Mouse (Mus musculus) splenic B cell, adult 2 months (primary cell): ENCODE data around the gene Tti1.

Source experiments
- DNase-seq: peaks from one replicate; pipeline ENCODE4 v3.0.0-alpha.2; 2011; ENCODE audit warnings: low read depth, low spot score
- H3K27me3 ChIP-seq: 2 replicates; pipeline ENCODE4 v1.6.1; 2012; ENCODE audit warnings: mild to moderate bottlenecking, low read length, moderate library complexity, mixed read lengths; ENCODE audit not compliant: control insufficient read depth, poor library complexity, insufficient read depth, severe bottlenecking
- H3K36me3 ChIP-seq: 2 replicates; pipeline ENCODE4 v1.6.1; 2012; ENCODE audit warnings: mild to moderate bottlenecking, low read length, moderate library complexity, mixed read lengths; ENCODE audit not compliant: control insufficient read depth, poor library complexity, insufficient read depth, severe bottlenecking

Gene Tti1

GRCm38 (mm10) chr2:158028354-158028863 lies at the start of gene Tti1, which contains the start of gene Rprd1b:
Gene Tti1, minus strand, starts transcription at chr2:158028433.
Gene Rprd1b, plus strand, starts transcription at chr2:158028497.
- Histone ChIP-seq H3K27me3 (no peaks in the 10 kb centered on the region), H3K36me3 (no peaks in the 10 kb centered on the region)
- peak; percentile 92 for DNase-seq

- Histone ChIP-seq H3K27me3 (no peaks in the 10 kb centered on the region), H3K36me3 (peaks cover 4% of the 10 kb centered on the region)
- no peak for DNase-seq
Observed at GRCm38 (mm10) chr2:158077981-158078380, 49.7 kb upstream of the Tti1 start.

GRCm38 (mm10) chr2:158076690-158077089 lies 48.5 kb upstream of the Tti1 start:
- DNase-seq = no peak
- H3K27me3 ChIP-seq = no peaks in the 10 kb centered on the region

GRCm38 (mm10) chr2:158074835-158075234 lies 46.6 kb upstream of the Tti1 start:
- Histone ChIP-seq H3K27me3 (no peaks in the 10 kb centered on the region), H3K36me3 (peaks cover 9% of the 10 kb centered on the region)
- no peak for DNase-seq

More at GRCm38 (mm10) chr2:158076690-158077089, 48.5 kb upstream of the Tti1 start:
- H3K36me3 ChIP-seq = peaks cover 4% of the 10 kb centered on the region

GRCm38 (mm10) chr2:158071633-158071995 lies 43.4 kb upstream of the Tti1 start:
- no peaks in the 10 kb centered on the region for H3K27me3 ChIP-seq
- H3K36me3 ChIP-seq = peaks cover 7% of the 10 kb centered on the region

GRCm38 (mm10) chr2:158070885-158071632 lies 42.8 kb upstream of the Tti1 start:
- Histone ChIP-seq H3K36me3 (peaks cover 7% of the 10 kb centered on the region), H3K27me3 (no peaks in the 10 kb centered on the region)
- no peak for DNase-seq

More at GRCm38 (mm10) chr2:158071633-158071995, 43.4 kb upstream of the Tti1 start:
- DNase-seq = no peak

- no peak for DNase-seq
- peaks cover 5% of the 10 kb centered on the region for H3K36me3 ChIP-seq
- no peaks in the 10 kb centered on the region for H3K27me3 ChIP-seq
Observed at GRCm38 (mm10) chr2:158068444-158068971, 40.3 kb upstream of the Tti1 start.

- no peaks in the 10 kb centered on the region for H3K27me3 ChIP-seq
Observed at GRCm38 (mm10) chr2:158067260-158067824, 39.1 kb upstream of the Tti1 start.

GRCm38 (mm10) chr2:158066456-158066855 lies 38.2 kb upstream of the Tti1 start:
- Histone ChIP-seq H3K36me3 (peaks cover 5% of the 10 kb centered on the region), H3K27me3 (no peaks in the 10 kb centered on the region)
- no peak for DNase-seq

More at GRCm38 (mm10) chr2:158067260-158067824, 39.1 kb upstream of the Tti1 start:
- H3K36me3 ChIP-seq = peaks cover 5% of the 10 kb centered on the region
- no peak for DNase-seq

- Histone ChIP-seq H3K27me3 (no peaks in the 10 kb centered on the region), H3K36me3 (no peaks in the 10 kb centered on the region; the same call in 1 of the 2 replicates)
- DNase-seq = no peak
Observed at GRCm38 (mm10) chr2:158065064-158065463, 36.8 kb upstream of the Tti1 start.

- H3K27me3 ChIP-seq = no peaks in the 10 kb centered on the region
- peak; percentile 24 for DNase-seq
- H3K36me3 ChIP-seq = no peaks in the 10 kb centered on the region; the same call in 1 of the 2 replicates
Observed at GRCm38 (mm10) chr2:158064571-158065048, 36.4 kb upstream of the Tti1 start.

GRCm38 (mm10) chr2:158063036-158063435 lies 34.8 kb upstream of the Tti1 start:
- no peaks in the 10 kb centered on the region for H3K27me3 ChIP-seq
- H3K36me3 ChIP-seq = peaks cover 2% of the 10 kb centered on the region; the same call in 1 of the 2 replicates
- no peak for DNase-seq

GRCm38 (mm10) chr2:158059666-158060105 lies 31.5 kb upstream of the Tti1 start:
- no peak for DNase-seq
- Histone ChIP-seq H3K36me3 (peaks cover 7% of the 10 kb centered on the region; the same call in 1 of the 2 replicates), H3K27me3 (no peaks in the 10 kb centered on the region)

- DNase-seq = no peak
- Histone ChIP-seq H3K36me3 (peaks cover 7% of the 10 kb centered on the region; the same call in 1 of the 2 replicates), H3K27me3 (no peaks in the 10 kb centered on the region)
Observed at GRCm38 (mm10) chr2:158058534-158058933, 30.3 kb upstream of the Tti1 start.

- H3K27me3 ChIP-seq = no peaks in the 10 kb centered on the region
- peaks cover 7% of the 10 kb centered on the region; the same call in 1 of the 2 replicates for H3K36me3 ChIP-seq
- no peak for DNase-seq
Observed at GRCm38 (mm10) chr2:158057030-158057429, 28.8 kb upstream of the Tti1 start.
